Mouse (Mus musculus): ENCODE results near the gene Mb21d2. TPM values are rescaled to one million over a fixed set of nuclear protein-coding genes. Genes with fewer than 3 reads are reported as not detected.

Gene Mb21d2
- polyA plus RNA-seq, 1 experiment from 2014 or later, result 7.9 TPM

GRCm38 (mm10) chr16:28850881-28851280 lies 78.6 kb downstream of the Mb21d2 start:
- Histone ChIP-seq H3K27me3 (no peaks in the 10 kb centered on the region; the same call in 1 of the 2 replicates), H3K27ac (replicated peaks) (no peak overlapping the region), H3K4me3 (no peak overlapping the region), H3K4me2 (replicated peaks) (no peak overlapping the region), H3K9ac (replicated peaks) (no peak overlapping the region), H3K36me3 (0 out of 2 replicates have a peak, but pooled peaks cover 3% of the 10 kb centered on the region), H3K4me1 (peaks cover 16% of the 10 kb centered on the region), H3K9me3 (no peaks in the 10 kb centered on the region)
- WGBS, result 75% methylated on average over 14 of the region's 14 CpGs
- 0 out of 2 replicates have a peak, but pooled peaks have one; percentile 5 for ATAC-seq (ENCODE audit: low FRiP score, low read depth)

GRCm38 (mm10) chr16:28846123-28846522 lies 83.3 kb downstream of the Mb21d2 start:
- Histone ChIP-seq H3K9me3 (no peaks in the 10 kb centered on the region), H3K27me3 (peaks cover 6% of the 10 kb centered on the region; the same call in 1 of the 2 replicates), H3K4me3 (no peak overlapping the region), H3K27ac (replicated peaks) (no peak overlapping the region), H3K9ac (replicated peaks) (no peak overlapping the region), H3K4me1 (peaks cover 15% of the 10 kb centered on the region), H3K4me2 (replicated peaks) (no peak overlapping the region), H3K36me3 (no peaks in the 10 kb centered on the region)
- no peak for ATAC-seq (ENCODE audit: low FRiP score, low read depth)
- 90% methylated on average over 11 of the region's 11 CpGs for WGBS

- no peak for ATAC-seq (ENCODE audit: low FRiP score, low read depth)
- no peak overlapping the region for H3K9ac ChIP-seq (replicated peaks)
- peaks cover 6% of the 10 kb centered on the region; the same call in 1 of the 2 replicates for H3K27me3 ChIP-seq
- H3K4me3 ChIP-seq, result no peak overlapping the region
- H3K4me2 ChIP-seq (replicated peaks), result no peak overlapping the region
- WGBS, result 89% methylated on average over 3 of the region's 3 CpGs
- peaks cover 15% of the 10 kb centered on the region for H3K4me1 ChIP-seq
- H3K9me3 ChIP-seq, result no peaks in the 10 kb centered on the region
- H3K36me3 ChIP-seq, result no peaks in the 10 kb centered on the region
- no peak overlapping the region for H3K27ac ChIP-seq (replicated peaks)
Measured at GRCm38 (mm10) chr16:28845336-28845735, 84.1 kb downstream of the Mb21d2 start.

- WGBS, result 10% methylated on average over 11 of the region's 11 CpGs
- Histone ChIP-seq H3K36me3 (no peaks in the 10 kb centered on the region), H3K9me3 (no peaks in the 10 kb centered on the region), H3K27me3 (peaks cover 14% of the 10 kb centered on the region), H3K4me2 (replicated peaks) (peak overlapping the region; percentile 23), H3K4me1 (peaks cover 15% of the 10 kb centered on the region), H3K4me3 (no peak overlapping the region), H3K9ac (replicated peaks) (no peak overlapping the region), H3K27ac (replicated peaks) (0 out of 2 replicates have a peak overlapping the region, but pooled peaks have one; percentile 49)
- peak; percentile 74 for ATAC-seq (ENCODE audit: low FRiP score, low read depth)
Measured at GRCm38 (mm10) chr16:28841102-28841501, 88.4 kb downstream of the Mb21d2 start.

GRCm38 (mm10) chr16:28840075-28840974 lies 89.1 kb downstream of the Mb21d2 start:
- Histone ChIP-seq H3K27ac (replicated peaks) (no peak overlapping the region), H3K4me2 (replicated peaks) (no peak overlapping the region), H3K9ac (replicated peaks) (no peak overlapping the region), H3K9me3 (no peaks in the 10 kb centered on the region), H3K27me3 (peaks cover 14% of the 10 kb centered on the region), H3K4me3 (no peak overlapping the region), H3K4me1 (peaks cover 15% of the 10 kb centered on the region), H3K36me3 (no peaks in the 10 kb centered on the region)
- ATAC-seq (ENCODE audit: low FRiP score, low read depth), result peak; percentile 31
- WGBS, result 59% methylated on average over 24 of the region's 24 CpGs

GRCm38 (mm10) chr16:28839575-28839974 lies 89.9 kb downstream of the Mb21d2 start:
- 85% methylated on average over 9 of the region's 9 CpGs for WGBS
- no peak for ATAC-seq (ENCODE audit: low FRiP score, low read depth)
- Histone ChIP-seq H3K4me1 (peaks cover 15% of the 10 kb centered on the region), H3K27ac (replicated peaks) (no peak overlapping the region), H3K27me3 (peaks cover 10% of the 10 kb centered on the region), H3K9ac (replicated peaks) (no peak overlapping the region), H3K4me3 (no peak overlapping the region), H3K4me2 (replicated peaks) (no peak overlapping the region), H3K9me3 (no peaks in the 10 kb centered on the region), H3K36me3 (no peaks in the 10 kb centered on the region)

GRCm38 (mm10) chr16:28838016-28838415 lies 91.5 kb downstream of the Mb21d2 start:
- ATAC-seq (ENCODE audit: low FRiP score, low read depth), result 0 out of 2 replicates have a peak, but pooled peaks have one; percentile 14
- Histone ChIP-seq H3K9me3 (no peaks in the 10 kb centered on the region), H3K4me3 (no peak overlapping the region), H3K4me1 (peaks cover 21% of the 10 kb centered on the region), H3K27ac (replicated peaks) (no peak overlapping the region), H3K9ac (replicated peaks) (no peak overlapping the region), H3K27me3 (peaks cover 8% of the 10 kb centered on the region), H3K4me2 (replicated peaks) (no peak overlapping the region), H3K36me3 (no peaks in the 10 kb centered on the region)
- 21% methylated on average over 12 of the region's 12 CpGs for WGBS

- WGBS, result 75% methylated on average over 12 of the region's 12 CpGs
- Histone ChIP-seq H3K4me3 (no peak overlapping the region), H3K27ac (replicated peaks) (no peak overlapping the region), H3K9ac (replicated peaks) (no peak overlapping the region), H3K4me1 (peaks cover 17% of the 10 kb centered on the region), H3K9me3 (no peaks in the 10 kb centered on the region), H3K27me3 (0 out of 2 replicates have a peak, but pooled peaks cover 1% of the 10 kb centered on the region), H3K4me2 (replicated peaks) (no peak overlapping the region), H3K36me3 (peaks cover 15% of the 10 kb centered on the region)
- ATAC-seq (ENCODE audit: low FRiP score, low read depth), result no peak; the same call in 1 of the 2 replicates
Measured at GRCm38 (mm10) chr16:28832085-28832635, 97.3 kb downstream of the Mb21d2 start.

- Histone ChIP-seq H3K4me3 (no peak overlapping the region), H3K36me3 (peaks cover 20% of the 10 kb centered on the region), H3K4me2 (replicated peaks) (no peak overlapping the region), H3K9ac (replicated peaks) (no peak overlapping the region), H3K27me3 (no peaks in the 10 kb centered on the region), H3K4me1 (peaks cover 17% of the 10 kb centered on the region), H3K27ac (replicated peaks) (no peak overlapping the region), H3K9me3 (no peaks in the 10 kb centered on the region)
- no peak for ATAC-seq (ENCODE audit: low FRiP score, low read depth)
- WGBS, result 90% methylated on average over 10 of the region's 10 CpGs
Measured at GRCm38 (mm10) chr16:28829263-28829955, 100.1 kb downstream of the Mb21d2 start.

- Histone ChIP-seq H3K4me2 (replicated peaks) (no peak overlapping the region), H3K4me1 (no peaks in the 10 kb centered on the region), H3K4me3 (no peak overlapping the region), H3K36me3 (peaks cover 20% of the 10 kb centered on the region), H3K9me3 (no peaks in the 10 kb centered on the region), H3K27me3 (no peaks in the 10 kb centered on the region), H3K27ac (replicated peaks) (no peak overlapping the region), H3K9ac (replicated peaks) (no peak overlapping the region)
- 90% methylated on average over 8 of the region's 8 CpGs for WGBS
- no peak for ATAC-seq (ENCODE audit: low FRiP score, low read depth)
Measured at GRCm38 (mm10) chr16:28824781-28825180, 104.7 kb downstream of the Mb21d2 start.

- H3K4me2 ChIP-seq (replicated peaks), result no peak overlapping the region
- H3K36me3 ChIP-seq, result 0 out of 2 replicates have a peak, but pooled peaks cover 5% of the 10 kb centered on the region
- H3K9ac ChIP-seq (replicated peaks), result no peak overlapping the region
- H3K9me3 ChIP-seq, result peaks cover under 1% of the 10 kb centered on the region; the same call in 1 of the 2 replicates
- no peaks in the 10 kb centered on the region for H3K4me1 ChIP-seq
- no peak for ATAC-seq (ENCODE audit: low FRiP score, low read depth)
- H3K27me3 ChIP-seq, result no peaks in the 10 kb centered on the region
- H3K27ac ChIP-seq (replicated peaks), result no peak overlapping the region
- WGBS, result 76% methylated on average over 6 of the region's 6 CpGs
- H3K4me3 ChIP-seq, result no peak overlapping the region
Measured at GRCm38 (mm10) chr16:28821774-28822173, 107.7 kb downstream of the Mb21d2 start.
